Mouse (Mus musculus) liver, embryonic 13.5 days (tissue): ENCODE measurements around the gene Il31. TPM values are rescaled to one million over a fixed set of nuclear protein-coding genes. Genes with fewer than 3 reads are reported as not detected.
"Not testable (repeated sequence)": the region's sequence is repeated elsewhere in the genome, so short reads cannot be mapped to it uniquely, and the experiment has no call there.

ENCODE experiments used
- ATAC-seq: fragments of 200-750 bp; cut with Nextera tagmentation; 2 replicates; pipeline ENCODE4 v1.8.0; 2017; ENCODE audit warnings: low read depth, mild to moderate bottlenecking, moderate number of reproducible peaks, moderate library complexity
- DNase-seq: peaks from one replicate; pipeline ENCODE4 v3.0.0; 2022
- H3K27ac ChIP-seq: fragments of 300-500 bp; sonication (generic); 2 replicates; pipeline ENCODE4 v1.5.1; 2015; ENCODE audit warnings: moderate library complexity, mild to moderate bottlenecking, inconsistent platforms
- H3K27me3 ChIP-seq: fragments of 300-500 bp; sonication (generic); 2 replicates; pipeline ENCODE4 v1.6.1; 2015; ENCODE audit warnings: mild to moderate bottlenecking, inconsistent platforms
- H3K36me3 ChIP-seq: fragments of 300-500 bp; sonication (generic); 2 replicates; pipeline ENCODE4 v1.6.1; 2015; ENCODE audit warnings: mild to moderate bottlenecking, inconsistent platforms
- H3K4me1 ChIP-seq: fragments of 300-500 bp; sonication (generic); replicated peaks from 2 replicates; pipeline ENCODE4 v1.6.1; 2015; ENCODE audit warnings: inconsistent platforms
- H3K4me2 ChIP-seq: fragments of 300-500 bp; sonication (generic); 2 replicates; pipeline ENCODE4 v1.6.1; 2015; ENCODE audit warnings: inconsistent platforms, mild to moderate bottlenecking, moderate library complexity
- H3K4me3 ChIP-seq: fragments of 300-500 bp; sonication (generic); replicated peaks from 2 replicates; pipeline ENCODE4 v1.5.1; 2015; ENCODE audit warnings: mild to moderate bottlenecking, inconsistent platforms
- H3K9ac ChIP-seq: fragments of 300-500 bp; sonication (generic); 2 replicates; pipeline ENCODE4 v1.6.1; 2015; ENCODE audit warnings: mild to moderate bottlenecking, inconsistent platforms
- H3K9me3 ChIP-seq: fragments of 300-500 bp; sonication (generic); replicated peaks from 2 replicates; pipeline ENCODE4 v1.6.1; 2016; ENCODE audit warnings: inconsistent platforms
- WGBS: fragments of 180-500 bp; shearing (Covaris S2); methylation state at CpG from one replicate; pipeline ENCODE4 v1.1.7; 2015; ENCODE audit not compliant: insufficient replicate concordance; 5-methylcytosine and 5-hydroxymethylcytosine counted together
- polyA plus RNA-seq: library from polyadenylated mRNA; unstranded; fragments of >200 nt; fragmentation: Nextera tagmentation; extraction: Ambion mirVana; gene quantifications from 2 replicates; pipeline ENCODE4 v1.2.1, GENCODE M21; 2015

Il31 gene
- polyA plus RNA-seq, 1 experiment from 2014 or later, result not detected

GRCm38 (mm10) chr5:123514871-123515270 is 25.6 kb upstream of the Il31 start:
- H3K27ac ChIP-seq, result no peak overlapping the region
- no peak for DNase-seq
- H3K36me3 ChIP-seq, result peaks cover 69% of the 10 kb centered on the region
- H3K9me3 ChIP-seq, result no peaks in the 10 kb centered on the region
- no peak overlapping the region for H3K4me3 ChIP-seq
- WGBS, result 80% methylated on average over 5 of the region's 5 CpGs
- no peak for ATAC-seq
- peaks cover 15% of the 10 kb centered on the region for H3K4me1 ChIP-seq
- peaks cover 11% of the 10 kb centered on the region for H3K27me3 ChIP-seq
- H3K4me2 ChIP-seq, result no peak overlapping the region
- no peak overlapping the region for H3K9ac ChIP-seq

- peak; percentile 82 for ATAC-seq
- WGBS, result 33% methylated on average over 3 of the region's 3 CpGs
- peak; percentile 34 for DNase-seq
- H3K4me3 ChIP-seq, result no peak overlapping the region
- H3K27ac ChIP-seq, result peak overlapping the region; percentile 19; the same call in 1 of the 2 replicates
- H3K4me1 ChIP-seq, result peaks cover 33% of the 10 kb centered on the region
- H3K9me3 ChIP-seq, result no peaks in the 10 kb centered on the region
- H3K27me3 ChIP-seq, result peaks cover 38% of the 10 kb centered on the region
- peak overlapping the region; percentile 11; the same call in 1 of the 2 replicates for H3K9ac ChIP-seq
- peaks cover 42% of the 10 kb centered on the region for H3K36me3 ChIP-seq
- no peak overlapping the region for H3K4me2 ChIP-seq
Measured at GRCm38 (mm10) chr5:123512102-123512501, 22.8 kb upstream of the Il31 start.

GRCm38 (mm10) chr5:123511426-123511825 is 22.1 kb upstream of the Il31 start:
- H3K9ac ChIP-seq, H3K9me3 ChIP-seq, H3K4me3 ChIP-seq, H3K27ac ChIP-seq, ATAC-seq, H3K4me2 ChIP-seq, DNase-seq: not testable (repeated sequence)
- H3K27me3 ChIP-seq, result peaks cover 45% of the 10 kb centered on the region
- peaks cover 33% of the 10 kb centered on the region for H3K4me1 ChIP-seq
- 56% methylated on average over 3 of the region's 3 CpGs for WGBS
- peaks cover 36% of the 10 kb centered on the region for H3K36me3 ChIP-seq

- no peak within 1 kb of the TSS for H3K9ac ChIP-seq
- 81% methylated on average over 5 of the region's 5 CpGs for WGBS
- H3K4me3 ChIP-seq, result no peak within 1 kb of the TSS
Measured at GRCm38 (mm10) chr5:123510160-123510559, 20.9 kb upstream of the Il31 start, which contains the start of gene B3gnt4. B3gnt4 (plus strand) TSS chr5:123510460.

DNA sequence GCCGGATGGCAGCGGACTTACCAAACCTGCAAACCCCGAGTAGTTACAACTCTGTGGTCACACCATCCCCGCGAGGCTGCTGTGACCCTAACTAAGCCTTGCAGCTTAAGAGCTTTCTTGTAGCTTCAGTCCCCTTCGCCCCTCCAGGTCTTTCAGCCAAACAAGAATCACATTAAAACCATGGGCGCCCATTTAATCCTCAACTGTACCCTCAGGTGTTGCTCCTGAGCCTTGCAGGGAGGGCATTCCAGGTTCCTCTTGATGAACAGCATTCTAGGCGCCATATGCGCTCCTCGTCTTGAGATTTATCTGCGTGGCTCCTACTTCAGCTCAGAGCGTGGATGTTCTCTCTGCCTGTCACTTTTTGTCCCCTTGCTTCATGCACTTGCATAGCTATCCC is 19.6 kb upstream of the Il31 start:
- Histone ChIP-seq H3K9ac (peak overlapping the region; percentile 54), H3K4me2 (peak overlapping the region; percentile 84), H3K9me3 (no peaks in the 10 kb centered on the region), H3K27ac (no peak overlapping the region), H3K4me1 (peaks cover 33% of the 10 kb centered on the region), H3K27me3 (peaks cover 53% of the 10 kb centered on the region), H3K4me3 (peak overlapping the region; percentile 62), H3K36me3 (peaks cover 20% of the 10 kb centered on the region; the same call in 1 of the 2 replicates)
- DNase-seq (no peak), ATAC-seq (no peak)
- WGBS, result 9% methylated on average over 12 of the region's 12 CpGs

More at GRCm38 (mm10) chr5:123510160-123510559, 20.9 kb upstream of the Il31 start, which contains the start of gene B3gnt4:
- Histone ChIP-seq H3K27me3 (peaks cover 50% of the 10 kb centered on the region), H3K4me1 (peaks cover 33% of the 10 kb centered on the region), H3K9me3 (no peaks in the 10 kb centered on the region), H3K4me2 (no peak within 1 kb of the TSS; the same call in 1 of the 2 replicates), H3K27ac (no peak within 1 kb of the TSS), H3K36me3 (peaks cover 26% of the 10 kb centered on the region)
- ATAC-seq, result no peak
- DNase-seq, result no peak

DNA sequence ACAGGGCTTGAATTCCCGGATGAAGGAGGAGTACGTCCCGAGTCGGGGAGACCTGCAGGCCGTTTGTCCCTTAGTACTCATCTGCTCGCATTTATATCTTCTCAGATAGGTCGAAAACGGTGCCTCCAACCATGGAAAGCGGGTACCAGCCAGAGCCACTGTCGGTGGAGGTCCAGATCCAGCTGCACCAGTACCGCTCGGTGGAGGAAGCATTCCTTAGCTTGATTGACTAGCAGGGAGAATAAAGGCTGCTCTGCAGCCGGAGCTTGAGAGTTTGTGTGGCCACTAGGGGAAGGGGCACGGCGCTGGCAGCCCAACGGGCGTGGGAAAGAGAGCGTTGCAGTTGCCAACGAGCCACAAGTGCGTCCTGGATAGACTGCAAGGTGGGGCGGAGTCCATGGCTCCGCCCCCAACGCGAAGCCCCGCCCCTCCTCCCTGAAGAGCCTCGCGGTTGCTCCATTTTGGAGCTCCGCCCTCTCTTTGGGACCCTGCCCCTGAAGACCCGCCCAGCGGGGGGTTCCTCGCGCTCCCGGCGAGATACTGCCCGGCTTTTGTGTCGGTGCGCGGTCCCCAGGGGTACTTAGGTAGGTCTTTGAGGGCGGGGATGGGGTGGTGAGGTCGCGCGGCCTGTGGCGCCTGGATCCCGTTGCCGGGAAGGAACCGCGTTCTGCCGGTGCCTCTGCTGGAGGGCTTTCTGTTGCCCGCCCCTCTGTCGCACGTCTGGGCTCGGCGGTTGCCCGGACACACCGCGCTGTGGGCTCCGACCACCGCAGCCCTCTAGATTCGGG is 18.8 kb upstream of the Il31 start:
- WGBS, result 1% methylated on average over 59 of the region's 59 CpGs
- Histone ChIP-seq H3K9me3 (no peaks in the 10 kb centered on the region), H3K4me3 (peak overlapping the region; percentile 62), H3K4me2 (peak overlapping the region; percentile 84), H3K36me3 (peaks cover 20% of the 10 kb centered on the region; the same call in 1 of the 2 replicates), H3K4me1 (peaks cover 33% of the 10 kb centered on the region), H3K27me3 (peaks cover 53% of the 10 kb centered on the region), H3K27ac (no peak overlapping the region), H3K9ac (peak overlapping the region; percentile 54)
- DNase-seq (peak; percentile 74), ATAC-seq (peak; percentile 80)

GRCm38 (mm10) chr5:123501973-123502372 is 12.7 kb upstream of the Il31 start:
- Histone ChIP-seq H3K4me1 (peaks cover 14% of the 10 kb centered on the region), H3K4me3 (no peak overlapping the region), H3K27me3 (peaks cover 42% of the 10 kb centered on the region), H3K9me3 (no peaks in the 10 kb centered on the region), H3K4me2 (no peak overlapping the region), H3K36me3 (no peaks in the 10 kb centered on the region), H3K27ac (no peak overlapping the region), H3K9ac (no peak overlapping the region)
- no peak for ATAC-seq
- WGBS, result 43% methylated on average over 4 of the region's 4 CpGs
- DNase-seq, result no peak

- Histone ChIP-seq H3K27ac (no peak overlapping the region), H3K36me3 (no peaks in the 10 kb centered on the region), H3K4me2 (no peak overlapping the region), H3K9me3 (no peaks in the 10 kb centered on the region), H3K9ac (no peak overlapping the region), H3K27me3 (peaks cover 31% of the 10 kb centered on the region), H3K4me1 (peaks cover 14% of the 10 kb centered on the region), H3K4me3 (no peak overlapping the region)
- ATAC-seq (no peak), DNase-seq (no peak)
- 39% methylated on average over 4 of the region's 4 CpGs for WGBS
Measured at GRCm38 (mm10) chr5:123499717-123500116, 10.4 kb upstream of the Il31 start.

GRCm38 (mm10) chr5:123489935-123490334 is 646 bp upstream of the Il31 start:
- Histone ChIP-seq H3K4me1 (no peaks in the 10 kb centered on the region), H3K36me3 (no peaks in the 10 kb centered on the region), H3K9ac (no peak overlapping the region), H3K27ac (no peak overlapping the region), H3K27me3 (peaks cover 30% of the 10 kb centered on the region), H3K4me3 (no peak overlapping the region), H3K4me2 (no peak overlapping the region), H3K9me3 (no peaks in the 10 kb centered on the region)
- no peak for ATAC-seq
- no peak for DNase-seq
- WGBS, result 55% methylated on average over 9 of the region's 9 CpGs

GRCm38 (mm10) chr5:123487659-123488395 is 1.5 kb downstream of the Il31 start:
- Histone ChIP-seq H3K4me1 (no peaks in the 10 kb centered on the region), H3K9me3 (no peaks in the 10 kb centered on the region), H3K9ac (no peak overlapping the region), H3K4me3 (no peak overlapping the region), H3K27ac (no peak overlapping the region), H3K36me3 (no peaks in the 10 kb centered on the region), H3K27me3 (peaks cover 30% of the 10 kb centered on the region), H3K4me2 (no peak overlapping the region)
- DNase-seq, result no peak
- WGBS, result 45% methylated on average over 11 of the region's 11 CpGs
- no peak for ATAC-seq

DNA sequence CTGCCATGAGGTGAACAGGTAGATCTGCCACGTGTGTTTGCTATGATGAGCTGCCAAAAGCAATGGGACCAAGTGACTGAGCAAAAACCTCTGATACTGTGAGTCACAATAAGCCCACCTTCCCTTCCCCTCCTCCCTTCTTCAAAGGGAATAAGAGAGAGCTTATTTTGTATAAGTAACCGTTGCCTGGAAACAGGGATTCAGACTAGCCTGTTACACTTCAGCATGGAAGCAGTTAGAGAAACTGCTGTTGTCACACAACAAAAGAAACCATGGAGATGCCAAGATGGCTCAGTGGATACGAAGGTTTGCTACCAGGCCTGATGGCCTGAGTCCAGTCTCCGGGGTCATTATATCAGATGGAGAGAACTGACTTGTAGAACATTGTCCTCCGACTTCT is 15.5 kb downstream of the Il31 start:
- 63% methylated on average over 5 of the region's 5 CpGs for WGBS
- Histone ChIP-seq H3K4me1 (no peaks in the 10 kb centered on the region; the same call in 1 of the 2 replicates), H3K36me3 (no peaks in the 10 kb centered on the region), H3K4me3 (no peak overlapping the region), H3K9me3 (no peaks in the 10 kb centered on the region), H3K27ac (no peak overlapping the region), H3K9ac (no peak overlapping the region), H3K4me2 (no peak overlapping the region), H3K27me3 (no peaks in the 10 kb centered on the region)
- DNase-seq (no peak), ATAC-seq (no peak)
